Mouse (Mus musculus) ovary, adult 2 months (tissue): Measurements from ENCODE around the gene Klhl30. TPM values are rescaled to one million over a fixed set of nuclear protein-coding genes. Genes with fewer than 3 reads are reported as not detected.

Experiments
- polyA plus RNA-seq: library from polyadenylated mRNA; depleted of rRNA; stranded (reverse); fragments of >200 nt; gene quantifications from 2 replicates; pipeline ENCODE4 v1.2.3, GENCODE M21; 2012; rRNA removed

Gene Klhl30
- polyA plus RNA-seq: 11.1 and 13.9 TPM in 2 replicates

DNA sequence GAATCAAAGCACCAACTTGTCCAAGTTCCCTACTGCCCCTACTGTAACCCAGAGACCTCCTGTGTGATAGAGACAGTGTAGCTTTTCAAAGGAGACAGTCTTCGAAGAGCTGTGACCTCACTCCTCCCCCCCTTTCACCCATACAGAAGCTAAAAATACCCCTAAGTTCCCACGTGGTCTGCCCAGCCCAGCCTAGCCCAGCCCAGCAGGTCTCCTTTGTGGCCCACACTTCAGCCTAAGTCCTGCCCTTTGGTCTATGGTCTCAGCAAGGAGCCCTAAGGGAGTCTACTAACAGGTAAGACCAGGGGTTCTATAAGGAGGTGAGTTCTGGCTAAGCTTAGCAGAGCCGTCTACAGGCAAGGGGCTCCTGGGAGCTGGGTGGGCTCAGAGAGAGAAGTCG, at the start of gene Klhl30:
Gene Klhl30 (plus strand): TSS at position 176 of the 400 bp plus-strand sequence.

DNA sequence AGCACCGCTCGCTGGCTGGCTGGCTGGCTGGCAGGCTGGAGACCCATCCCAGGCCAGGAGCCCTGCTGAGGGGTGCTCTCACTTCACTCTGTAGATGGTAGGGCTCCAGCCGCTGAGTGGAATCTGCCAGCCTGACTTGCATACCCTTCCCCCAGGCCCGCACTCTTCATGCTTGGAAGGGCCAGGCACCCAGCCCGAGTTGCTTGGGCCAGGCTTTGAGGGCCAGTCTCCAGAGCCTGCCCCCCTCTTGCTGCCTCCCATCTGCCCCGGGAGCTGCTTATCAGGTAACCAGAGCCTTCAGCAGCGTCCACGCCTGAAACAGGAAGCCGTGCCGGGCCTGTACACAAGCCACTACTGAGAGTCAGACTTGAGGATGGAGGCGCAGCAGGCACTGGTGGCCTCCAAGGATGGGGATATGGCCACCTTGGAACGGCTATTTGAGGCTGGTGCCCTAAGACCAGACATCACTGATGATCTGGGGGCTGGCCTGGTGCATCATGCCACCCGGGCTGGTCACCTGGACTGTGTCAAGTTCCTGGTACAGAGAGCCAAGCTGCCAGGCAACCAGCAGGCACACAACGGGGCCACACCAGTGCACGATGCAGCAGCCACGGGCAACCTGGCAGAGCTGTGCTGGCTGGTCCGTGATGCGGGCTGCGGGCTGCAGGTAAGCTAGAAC, 28.9 kb upstream of the Klhl30 start, which contains the start of gene Espnl:
Gene Espnl (plus strand): TSS at position 316 of the 679 bp plus-strand sequence.

GRCm38 (mm10) chr1:91366215-91367108, 15.6 kb downstream of the Klhl30 start, which contains the start of gene Erfe:
Gene Erfe, plus strand, starts transcription at chr1:91366430.

DNA sequence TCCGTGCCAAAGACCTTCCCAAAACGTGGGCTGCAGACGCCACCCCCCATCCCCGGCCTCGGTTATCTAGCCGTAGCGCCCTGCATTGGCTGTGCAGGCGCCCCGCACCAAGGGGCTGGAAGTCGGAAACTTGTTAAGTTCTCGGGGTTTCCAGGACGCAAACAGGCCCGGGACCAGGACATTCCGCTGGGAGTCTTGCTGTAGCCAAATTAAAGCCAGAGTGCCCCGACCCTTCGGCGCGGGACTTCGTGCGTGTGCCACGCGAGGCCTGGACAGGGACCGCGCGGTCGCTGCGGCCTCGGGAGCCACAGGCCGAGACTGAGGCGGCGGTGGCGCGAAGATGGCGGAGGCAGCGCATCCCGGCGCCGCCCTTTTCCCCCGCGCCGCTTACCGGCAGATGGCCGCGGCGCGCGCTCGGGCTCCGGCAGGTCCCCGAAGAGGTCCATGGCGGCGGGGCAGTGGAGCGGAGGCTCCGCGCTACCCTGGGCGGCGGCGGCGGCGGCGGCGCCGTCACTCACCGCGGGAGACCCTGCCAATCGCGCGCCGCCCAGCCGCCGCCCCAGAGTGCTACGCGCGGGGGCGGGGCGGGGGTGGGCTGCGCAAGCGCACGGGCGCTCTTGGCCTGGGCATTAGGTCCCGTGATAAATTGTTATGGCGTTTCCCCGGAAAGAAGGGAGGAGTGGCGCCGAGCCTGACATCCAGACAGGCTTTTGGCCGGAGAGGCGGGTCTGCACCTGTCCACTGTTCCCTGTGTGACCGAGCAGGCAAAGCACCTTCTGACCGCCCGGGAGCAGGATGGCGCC, 47.6 kb downstream of the Klhl30 start, which contains the start of gene Ilkap:
Gene Ilkap (minus strand): TSS at position 556 of the 803 bp plus-strand sequence.

Other genes with a start within 250 kb of the Klhl30 start
- 0.03 and 0.05 TPM in 2 replicates for gene Rbm44, start 205.9 kb upstream of the Klhl30 start, polyA plus RNA-seq
- 70.7 and 89.7 TPM in 2 replicates for gene Ramp1, start 171.2 kb upstream of the Klhl30 start, polyA plus RNA-seq
- 22.7 and 23.2 TPM in 2 replicates for gene Ube2f, start 100.7 kb upstream of the Klhl30 start, polyA plus RNA-seq
- 11.9 and 12.1 TPM in 2 replicates for gene Scly, start 52.7 kb upstream of the Klhl30 start, polyA plus RNA-seq
- 0.37 and 0.52 TPM in 2 replicates for gene Espnl, start 28.9 kb upstream of the Klhl30 start, polyA plus RNA-seq
- 1.9 and 2.0 TPM in 2 replicates for gene Erfe, start 15.4 kb downstream of the Klhl30 start, polyA plus RNA-seq
- gene Ilkap, start 47.8 kb downstream of the Klhl30 start, polyA plus RNA-seq: 73.5 and 87.0 TPM in 2 replicates
- 74.1 and 96.0 TPM in 2 replicates for gene Hes6, start 63.0 kb downstream of the Klhl30 start, polyA plus RNA-seq
- gene Per2, start 108.3 kb downstream of the Klhl30 start, polyA plus RNA-seq: 13.6 and 18.4 TPM in 2 replicates
- 8.9 and 10.7 TPM in 2 replicates for gene Traf3ip1, start 143.6 kb downstream of the Klhl30 start, polyA plus RNA-seq
- gene Asb1, start 189.5 kb downstream of the Klhl30 start, polyA plus RNA-seq: 9.1 and 9.4 TPM in 2 replicates